Mouse (Mus musculus) spleen, adult 2 months (tissue): ENCODE data around the gene BC005561. TPM values are rescaled to one million over a fixed set of nuclear protein-coding genes. Genes with fewer than 3 reads are reported as not detected.
A peak's percentile ranks its signal among the peaks of the same experiment; 100 is the strongest.
"Not testable (repeated sequence)": the region's sequence is repeated elsewhere in the genome, so short reads cannot be mapped to it uniquely, and the experiment has no call there.

ENCODE experiments used
- DNase-seq, 2 experiments: peaks; one replicate each; pipeline versions ENCODE4 v3.0.0 to v3.0.0-alpha.2; 2012 to 2021; ENCODE audit warnings: low spot score in 2 of 2, low read depth in 1 of 2
- H3K27ac ChIP-seq: fragments of 200-500 bp; 2 replicates; pipeline ENCODE4 v1.5.1; 2012; ENCODE audit warnings: low read length, inconsistent platforms; ENCODE audit not compliant: insufficient read depth
- H3K27me3 ChIP-seq: fragments of 200-500 bp; 2 replicates; pipeline ENCODE4 v1.6.1; 2012; ENCODE audit warnings: mild to moderate bottlenecking, moderate library complexity, low read length, inconsistent platforms; ENCODE audit not compliant: control insufficient read depth, insufficient read depth
- H3K36me3 ChIP-seq: fragments of 200-500 bp; 2 replicates; pipeline ENCODE4 v1.6.1; 2012; ENCODE audit warnings: mild to moderate bottlenecking, low read length, inconsistent platforms; ENCODE audit not compliant: control insufficient read depth, insufficient read depth
- H3K4me1 ChIP-seq: fragments of 200-500 bp; 2 replicates; pipeline ENCODE4 v1.6.1; 2011; ENCODE audit warnings: inconsistent platforms; ENCODE audit not compliant: control insufficient read depth, insufficient read depth, insufficient read length
- H3K4me3 ChIP-seq: fragments of 200-500 bp; 2 replicates; pipeline ENCODE4 v1.5.1; 2011; ENCODE audit warnings: mild to moderate bottlenecking, inconsistent platforms; ENCODE audit not compliant: insufficient read depth, insufficient read length; ENCODE audit errors: extremely low read depth
- CTCF ChIP-seq: fragments of 200-500 bp; IDR thresholded peaks from 2 replicates; pipeline ENCODE4 v1.5.1; 2011; ENCODE audit warnings: mild to moderate bottlenecking, inconsistent platforms; ENCODE audit not compliant: insufficient read depth, insufficient read length, insufficient replicate concordance; ENCODE audit errors: extremely low read depth
- POLR2A ChIP-seq: fragments of 200-500 bp; IDR thresholded peaks from 2 replicates; pipeline ENCODE4 v1.6.1; 2011; ENCODE audit warnings: low read depth, low read length, inconsistent platforms
- WGBS: fragments of 180-500 bp; shearing (Covaris S2); methylation state at CpG from one replicate; pipeline ENCODE4 v1.1.7; 2018; 5-methylcytosine and 5-hydroxymethylcytosine counted together
- polyA plus RNA-seq: library from polyadenylated mRNA; depleted of rRNA; stranded (reverse); fragments of >200 nt; gene quantifications from 2 replicates; pipeline ENCODE4 v1.2.3, GENCODE M21; 2012; rRNA removed

BC005561 gene
- polyA plus RNA-seq, 1 experiment, result 0.53 TPM

DNA sequence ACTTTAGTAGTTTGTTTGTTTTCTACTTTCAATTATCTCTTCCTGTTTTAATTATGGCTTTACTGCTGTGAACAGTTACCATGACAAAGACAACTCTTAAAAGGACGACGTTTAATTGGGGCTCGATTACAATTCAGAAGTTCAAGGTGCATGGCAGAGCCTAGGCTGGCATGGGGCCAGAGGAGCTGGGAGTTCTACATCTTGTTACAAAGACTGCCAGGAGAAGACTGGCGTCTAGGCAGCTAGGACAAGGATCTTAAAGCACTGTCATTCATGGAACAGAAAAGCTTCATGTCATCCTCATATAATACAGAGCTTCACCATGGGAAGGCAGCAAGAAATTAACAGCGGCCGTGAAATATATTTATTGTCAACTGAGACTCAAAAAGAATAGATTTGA, 62.6 kb downstream of the BC005561 start:
- TF ChIP-seq CTCF (no peak), POLR2A (no peak)
- 68% methylated on average over 6 of the region's 6 CpGs for WGBS
- Histone ChIP-seq H3K27ac (no peak overlapping the region), H3K27me3 (no peaks in the 10 kb centered on the region), H3K36me3 (no peaks in the 10 kb centered on the region), H3K4me3 (no peak overlapping the region), H3K4me1 (peaks cover 3% of the 10 kb centered on the region; the same call in 1 of the 2 replicates)
- no peak for DNase-seq

DNA sequence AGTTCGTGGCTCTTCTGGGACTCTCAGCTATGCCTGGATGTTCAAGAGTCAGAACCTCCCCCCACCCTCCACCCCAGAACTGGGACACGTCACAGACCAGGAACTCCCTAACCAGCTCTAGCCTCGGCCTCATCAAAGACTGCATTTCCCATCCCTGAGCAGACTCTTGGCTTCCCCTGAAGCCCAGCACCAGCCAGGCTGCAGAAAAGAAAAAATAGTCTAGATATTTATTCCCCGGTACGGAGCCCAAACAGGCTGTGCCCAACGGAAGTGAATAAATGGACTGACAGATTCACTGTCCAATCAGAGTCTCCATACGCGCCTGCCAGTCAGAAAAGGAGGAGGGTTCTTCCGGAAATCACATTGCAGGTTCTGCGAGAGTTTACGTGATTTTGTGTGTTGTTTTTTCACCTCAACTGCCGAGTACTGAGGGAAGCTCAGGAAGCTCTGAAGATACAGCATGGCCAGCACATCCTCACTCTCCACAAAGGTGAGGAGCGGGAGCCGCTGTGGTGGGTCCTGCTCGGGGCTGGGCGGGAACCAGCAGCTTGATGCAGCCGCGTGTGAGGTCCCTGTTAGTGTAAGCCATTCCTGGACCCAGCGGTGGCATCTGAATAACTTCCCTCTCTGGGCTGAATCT, 63.2 kb downstream of the BC005561 start:
- not testable (repeated sequence) for H3K4me1 ChIP-seq, H3K27me3 ChIP-seq, H3K36me3 ChIP-seq
- Histone ChIP-seq H3K27ac (peak overlapping the region; percentile 92), H3K4me3 (peak overlapping the region; percentile 97)
- WGBS, result 1% methylated on average over 18 of the region's 19 CpGs
- peak; percentile 70 to 80 for DNase-seq

Other genes starting within 250 kb of the BC005561 start
- not detected in 2 replicates for gene Ibsp, start 209.2 kb upstream of the BC005561 start, polyA plus RNA-seq
- gene Mepe, start 183.0 kb upstream of the BC005561 start, polyA plus RNA-seq, result not detected in 2 replicates
- gene Spp1, start 73.2 kb upstream of the BC005561 start, polyA plus RNA-seq, result 1.3 and 2.1 TPM in 2 replicates
- gene Pkd2, start 48.9 kb upstream of the BC005561 start, polyA plus RNA-seq, result 5.3 and 6.5 TPM in 2 replicates